Mouse (Mus musculus) embryonic facial prominence, embryonic 10.5 days (tissue): Measurements from ENCODE around the gene Zbtb5. TPM values are rescaled to one million over a fixed set of nuclear protein-coding genes. Genes with fewer than 3 reads are reported as not detected.

Source experiments
- DNase-seq: peaks from one replicate; pipeline ENCODE4 v3.0.0-alpha.2; 2017; ENCODE audit warnings: low spot score
- H3K27ac ChIP-seq: fragments of 300-500 bp; sonication (generic); replicated peaks from 2 replicates; pipeline ENCODE4 v1.5.1; 2016; ENCODE audit warnings: mild to moderate bottlenecking
- H3K27me3 ChIP-seq: fragments of 300-500 bp; sonication (generic); replicated peaks from 2 replicates; pipeline ENCODE4 v1.6.1; 2016; ENCODE audit warnings: low read depth, mild to moderate bottlenecking; ENCODE audit not compliant: poor library complexity, severe bottlenecking
- H3K36me3 ChIP-seq: fragments of 300-500 bp; sonication (generic); replicated peaks from 2 replicates; pipeline ENCODE4 v1.6.1; 2016; ENCODE audit warnings: mild to moderate bottlenecking, moderate library complexity
- H3K4me1 ChIP-seq: fragments of 300-500 bp; sonication (generic); 2 replicates; pipeline ENCODE4 v1.6.1; 2016
- H3K4me3 ChIP-seq: fragments of 300-500 bp; sonication (generic); 2 replicates; pipeline ENCODE4 v1.5.1; 2016; ENCODE audit warnings: mild to moderate bottlenecking, moderate library complexity
- H3K9me3 ChIP-seq: fragments of 300-500 bp; sonication (generic); 2 replicates; pipeline ENCODE4 v1.6.1; 2016; ENCODE audit warnings: mild to moderate bottlenecking
- WGBS: fragments of 180-500 bp; shearing (Covaris S2); methylation state at CpG from one replicate; pipeline ENCODE4 v1.1.7; 2016; 5-methylcytosine and 5-hydroxymethylcytosine counted together
- polyA plus RNA-seq: library from polyadenylated mRNA; unstranded; fragments of >200 nt; fragmentation: Nextera tagmentation; extraction: Ambion mirVana; gene quantifications from 2 replicates; pipeline ENCODE4 v1.2.1, GENCODE M21; 2016

Gene Zbtb5
- polyA plus RNA-seq, 1 experiment from 2014 or later: 40.0 TPM

GRCm38 (mm10) chr4:44976921-44977710 is 35.1 kb downstream of the Zbtb5 start:
- no peaks in the 10 kb centered on the region for H3K36me3 ChIP-seq
- H3K27me3 ChIP-seq: no peaks in the 10 kb centered on the region
- no peak overlapping the region for H3K4me3 ChIP-seq
- peaks cover 25% of the 10 kb centered on the region for H3K4me1 ChIP-seq
- no peak overlapping the region for H3K27ac ChIP-seq
- WGBS: 91% methylated on average over 10 of the region's 10 CpGs
- no peak for DNase-seq
- H3K9me3 ChIP-seq: no peaks in the 10 kb centered on the region

- Histone ChIP-seq H3K27me3 (no peaks in the 10 kb centered on the region), H3K4me3 (no peak overlapping the region), H3K4me1 (peaks cover 18% of the 10 kb centered on the region), H3K9me3 (no peaks in the 10 kb centered on the region), H3K36me3 (no peaks in the 10 kb centered on the region), H3K27ac (no peak overlapping the region)
- 80% methylated on average over 6 of the region's 6 CpGs for WGBS
- no peak for DNase-seq
Observed at GRCm38 (mm10) chr4:44976026-44976615, 36.1 kb downstream of the Zbtb5 start.

- H3K4me3 ChIP-seq: no peak overlapping the region
- no peaks in the 10 kb centered on the region for H3K9me3 ChIP-seq
- WGBS: 80% methylated on average over 8 of the region's 8 CpGs
- no peaks in the 10 kb centered on the region for H3K27me3 ChIP-seq
- H3K36me3 ChIP-seq: no peaks in the 10 kb centered on the region
- no peak overlapping the region for H3K27ac ChIP-seq
- peaks cover 15% of the 10 kb centered on the region for H3K4me1 ChIP-seq
- DNase-seq: no peak
Observed at GRCm38 (mm10) chr4:44974331-44974730, 37.9 kb downstream of the Zbtb5 start.

DNA sequence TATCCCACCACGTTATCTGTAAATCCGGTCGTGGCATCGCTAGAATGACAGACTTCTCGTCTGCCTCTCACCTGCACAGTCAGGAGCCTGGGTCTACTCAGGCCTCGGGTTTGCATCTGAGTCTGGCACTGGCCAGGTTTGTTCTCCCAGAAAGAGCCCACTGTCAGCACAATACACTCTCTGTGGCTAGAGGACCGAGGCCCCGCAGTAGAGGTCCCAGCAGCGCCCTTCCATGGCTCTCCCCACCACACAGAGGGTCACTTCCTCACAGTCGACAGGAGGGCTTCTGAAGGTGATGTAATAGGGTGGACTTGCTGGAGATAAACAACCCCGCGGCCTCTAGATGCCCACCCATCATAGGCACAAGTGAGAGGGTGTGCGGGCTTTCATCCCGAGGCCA is 38.3 kb downstream of the Zbtb5 start:
- peaks cover 18% of the 10 kb centered on the region for H3K4me1 ChIP-seq
- no peak for DNase-seq
- WGBS: 56% methylated on average over 14 of the region's 14 CpGs
- no peaks in the 10 kb centered on the region for H3K36me3 ChIP-seq
- no peaks in the 10 kb centered on the region for H3K27me3 ChIP-seq
- peak overlapping the region; percentile 25 for H3K4me3 ChIP-seq
- no peak overlapping the region for H3K27ac ChIP-seq
- no peaks in the 10 kb centered on the region for H3K9me3 ChIP-seq

GRCm38 (mm10) chr4:44973450-44973849 is 38.8 kb downstream of the Zbtb5 start:
- H3K27ac ChIP-seq: no peak overlapping the region
- H3K9me3 ChIP-seq: no peaks in the 10 kb centered on the region
- 14% methylated on average over 9 of the region's 9 CpGs for WGBS
- peak overlapping the region; percentile 25 for H3K4me3 ChIP-seq
- no peaks in the 10 kb centered on the region for H3K36me3 ChIP-seq
- H3K27me3 ChIP-seq: no peaks in the 10 kb centered on the region
- peaks cover 23% of the 10 kb centered on the region for H3K4me1 ChIP-seq
- peak; percentile 89 for DNase-seq

GRCm38 (mm10) chr4:44970612-44971110 is 41.6 kb downstream of the Zbtb5 start:
- H3K4me3 ChIP-seq: no peak overlapping the region
- H3K27ac ChIP-seq: no peak overlapping the region
- no peaks in the 10 kb centered on the region for H3K27me3 ChIP-seq
- H3K36me3 ChIP-seq: no peaks in the 10 kb centered on the region
- WGBS: 21% methylated on average over 10 of the region's 10 CpGs
- H3K4me1 ChIP-seq: peaks cover 26% of the 10 kb centered on the region
- peak; percentile 74 for DNase-seq
- H3K9me3 ChIP-seq: no peaks in the 10 kb centered on the region

DNA sequence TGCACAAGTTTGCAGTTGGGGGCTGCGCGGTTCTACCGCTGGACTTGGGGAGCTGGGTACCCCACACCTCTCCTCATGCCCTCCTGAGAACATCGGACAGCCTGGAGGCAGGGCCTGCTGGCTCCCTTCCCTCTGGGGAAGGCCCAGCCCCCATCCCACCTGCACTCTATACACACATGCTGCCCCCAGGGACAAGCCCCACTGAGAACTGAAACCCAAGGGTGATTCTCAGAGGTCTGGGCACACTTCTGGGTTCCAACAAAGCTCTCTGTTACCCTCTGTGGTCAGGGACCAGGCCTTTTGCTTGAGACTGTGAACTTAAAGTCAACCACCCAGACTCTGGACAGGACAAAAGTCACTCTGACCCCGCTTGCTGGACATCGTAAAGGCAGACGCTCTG is 42.2 kb downstream of the Zbtb5 start:
- H3K36me3 ChIP-seq: no peaks in the 10 kb centered on the region
- no peaks in the 10 kb centered on the region for H3K27me3 ChIP-seq
- no peaks in the 10 kb centered on the region for H3K9me3 ChIP-seq
- no peak overlapping the region for H3K27ac ChIP-seq
- no peak for DNase-seq
- WGBS: 95% methylated on average over 7 of the region's 7 CpGs
- H3K4me3 ChIP-seq: no peak overlapping the region
- peaks cover 26% of the 10 kb centered on the region for H3K4me1 ChIP-seq

GRCm38 (mm10) chr4:44967402-44967801 is 44.8 kb downstream of the Zbtb5 start:
- no peaks in the 10 kb centered on the region for H3K9me3 ChIP-seq
- H3K27me3 ChIP-seq: no peaks in the 10 kb centered on the region
- no peaks in the 10 kb centered on the region for H3K36me3 ChIP-seq
- DNase-seq: no peak
- WGBS: 85% methylated on average over 8 of the region's 8 CpGs
- no peak overlapping the region for H3K4me3 ChIP-seq
- no peak overlapping the region for H3K27ac ChIP-seq
- peaks cover 16% of the 10 kb centered on the region for H3K4me1 ChIP-seq

- peaks cover 12% of the 10 kb centered on the region for H3K4me1 ChIP-seq
- no peak overlapping the region for H3K4me3 ChIP-seq
- H3K27me3 ChIP-seq: no peaks in the 10 kb centered on the region
- DNase-seq: no peak
- 84% methylated on average over 3 of the region's 3 CpGs for WGBS
- H3K36me3 ChIP-seq: no peaks in the 10 kb centered on the region
- H3K27ac ChIP-seq: no peak overlapping the region
- H3K9me3 ChIP-seq: no peaks in the 10 kb centered on the region
Observed at GRCm38 (mm10) chr4:44965736-44966135, 46.5 kb downstream of the Zbtb5 start.

GRCm38 (mm10) chr4:44965175-44965574 is 47.0 kb downstream of the Zbtb5 start:
- Histone ChIP-seq H3K4me3 (no peak overlapping the region), H3K4me1 (peaks cover 11% of the 10 kb centered on the region), H3K27me3 (no peaks in the 10 kb centered on the region), H3K27ac (no peak overlapping the region), H3K36me3 (no peaks in the 10 kb centered on the region), H3K9me3 (no peaks in the 10 kb centered on the region)
- no peak for DNase-seq
- WGBS: 85% methylated on average over 2 of the region's 2 CpGs

DNA sequence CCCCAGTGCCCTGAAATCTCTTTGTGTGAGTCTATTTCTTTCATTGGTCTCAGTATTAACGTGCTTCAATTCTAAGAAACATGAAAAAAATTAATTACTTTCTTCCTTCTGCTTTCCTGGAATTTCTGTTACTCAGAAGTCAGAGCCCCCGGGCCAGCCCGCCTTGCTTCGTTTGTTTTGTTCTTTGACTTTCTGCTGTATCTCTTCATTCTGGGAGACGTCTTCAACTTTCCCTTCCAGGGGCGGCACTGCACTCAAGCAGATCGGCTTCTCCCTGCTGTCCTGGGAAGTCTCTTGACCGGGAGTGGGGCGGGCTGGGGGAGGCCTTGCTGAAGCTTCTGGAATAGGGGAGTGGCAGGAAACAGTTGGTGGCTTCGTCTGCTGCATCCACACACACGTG is 49.1 kb downstream of the Zbtb5 start:
- H3K4me1 ChIP-seq: 0 out of 2 replicates have a peak, but pooled peaks cover under 1% of the 10 kb centered on the region
- no peak overlapping the region for H3K4me3 ChIP-seq
- no peaks in the 10 kb centered on the region for H3K9me3 ChIP-seq
- no peaks in the 10 kb centered on the region for H3K27me3 ChIP-seq
- H3K27ac ChIP-seq: no peak overlapping the region
- no peaks in the 10 kb centered on the region for H3K36me3 ChIP-seq
- WGBS: 79% methylated on average over 11 of the region's 11 CpGs
- no peak for DNase-seq

DNA sequence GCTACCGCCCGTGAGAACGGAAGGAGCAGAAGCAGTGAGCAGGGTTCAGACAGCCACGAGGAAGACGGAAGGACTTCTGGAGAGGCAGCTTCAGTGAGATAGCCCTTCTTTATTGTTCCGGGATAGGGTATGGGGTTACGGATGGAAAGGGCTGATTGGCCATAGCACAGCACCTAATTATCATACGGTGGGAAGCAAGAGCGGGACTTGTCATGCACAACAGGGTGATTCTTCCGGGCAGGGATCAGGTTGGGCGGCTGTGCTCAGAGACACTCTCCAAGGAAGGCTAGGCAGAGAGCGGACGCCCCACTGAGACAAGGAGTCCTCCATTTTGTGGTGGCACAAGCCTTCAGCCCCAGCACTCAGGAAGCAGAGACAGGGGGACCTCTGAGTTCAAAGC is 53.0 kb downstream of the Zbtb5 start:
- H3K4me1 ChIP-seq: no peaks in the 10 kb centered on the region
- H3K27ac ChIP-seq: no peak overlapping the region
- no peaks in the 10 kb centered on the region for H3K27me3 ChIP-seq
- H3K4me3 ChIP-seq: no peak overlapping the region
- DNase-seq: no peak
- WGBS: 91% methylated on average over 13 of the region's 13 CpGs
- no peaks in the 10 kb centered on the region for H3K36me3 ChIP-seq
- H3K9me3 ChIP-seq: no peaks in the 10 kb centered on the region

- no peaks in the 10 kb centered on the region for H3K27me3 ChIP-seq
- WGBS: 91% methylated on average over 9 of the region's 9 CpGs
- no peaks in the 10 kb centered on the region for H3K36me3 ChIP-seq
- H3K4me1 ChIP-seq: no peaks in the 10 kb centered on the region
- no peak overlapping the region for H3K27ac ChIP-seq
- no peak overlapping the region for H3K4me3 ChIP-seq
- no peak for DNase-seq
- H3K9me3 ChIP-seq: no peaks in the 10 kb centered on the region
Observed at GRCm38 (mm10) chr4:44958776-44959175, 53.4 kb downstream of the Zbtb5 start.
